Mouse (Mus musculus) olfactory bulb, adult 2 months (tissue): ENCODE results near the gene Gabbr2.
"Not testable (repeated sequence)": the region's sequence is repeated elsewhere in the genome, so short reads cannot be mapped to it uniquely, and the experiment has no call there.

Source experiments
- CTCF ChIP-seq: fragments of 200-500 bp; IDR thresholded peaks from 2 replicates; pipeline ENCODE4 v1.5.1; 2012; ENCODE audit warnings: low read depth, mild to moderate bottlenecking, low read length, moderate library complexity; ENCODE audit not compliant: insufficient read depth
- POLR2A ChIP-seq: fragments of 200-500 bp; IDR thresholded peaks from 2 replicates; pipeline ENCODE4 v1.6.1; 2012; ENCODE audit warnings: mild to moderate bottlenecking, low read depth, low read length, moderate library complexity; ENCODE audit not compliant: insufficient read depth

GRCm38 (mm10) chr4:46637250-46637649 lies 354.4 kb downstream of the Gabbr2 start:
- TF ChIP-seq CTCF, POLR2A: not testable (repeated sequence)
